Mouse (Mus musculus) embryonic fibroblast, embryonic 13.5 days (primary cell): ENCODE data around the gene Lasp1.

ENCODE experiments used
- CTCF ChIP-seq: IDR thresholded peaks from 2 replicates; pipeline ENCODE4 v1.5.1; 2011; ENCODE audit warnings: mild to moderate bottlenecking, control low read depth, low read length, moderate library complexity, borderline replicate concordance; ENCODE audit not compliant: insufficient read depth
- POLR2A ChIP-seq: IDR thresholded peaks from 2 replicates; pipeline ENCODE4 v1.6.1; 2011; ENCODE audit warnings: low read depth, mild to moderate bottlenecking, control low read depth, low read length, moderate library complexity

DNA sequence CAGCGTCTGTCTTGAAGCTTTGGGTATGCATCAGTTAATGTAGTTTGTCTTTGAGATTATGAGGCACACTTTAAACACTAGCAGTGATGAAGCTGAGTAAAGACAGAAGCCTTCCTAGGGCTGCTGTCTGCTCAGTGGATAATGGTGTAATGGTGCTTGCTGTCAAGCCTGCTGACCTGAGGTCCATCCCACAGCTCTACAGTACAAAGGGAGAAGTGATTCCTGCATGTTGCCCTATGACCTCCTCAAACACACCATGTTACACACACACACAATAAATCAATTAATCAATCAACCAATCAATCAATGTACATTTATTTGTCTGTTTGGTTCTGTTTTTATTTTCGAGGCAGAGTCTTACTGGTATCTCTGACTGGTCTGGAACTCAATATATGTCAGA is 63.3 kb downstream of the Lasp1 start:
- TF ChIP-seq CTCF (no peak), POLR2A (no peak)
